Mouse (Mus musculus) intestine, embryonic 16.5 days (tissue): ENCODE results near the gene Rps6ka5. TPM values are rescaled to one million over a fixed set of nuclear protein-coding genes. Genes with fewer than 3 reads are reported as not detected.

ENCODE experiments used
- ATAC-seq: fragments of 200-750 bp; cut with Nextera tagmentation; 2 replicates; pipeline ENCODE4 v1.8.0; 2017; ENCODE audit warnings: moderate TSS enrichment, moderate library complexity
- H3K27ac ChIP-seq: fragments of 300-500 bp; sonication (generic); 2 replicates; pipeline ENCODE4 v1.5.1; 2014; ENCODE audit warnings: mild to moderate bottlenecking, low read length
- H3K27me3 ChIP-seq: fragments of 300-500 bp; sonication (generic); replicated peaks from 2 replicates; pipeline ENCODE4 v1.6.1; 2014; ENCODE audit warnings: low read length, control low read depth, mixed read lengths; ENCODE audit not compliant: control insufficient read depth, insufficient read depth
- H3K36me3 ChIP-seq: fragments of 300-500 bp; sonication (generic); 2 replicates; pipeline ENCODE4 v1.6.1; 2014; ENCODE audit warnings: low read length, control low read depth; ENCODE audit not compliant: control insufficient read depth, insufficient read depth
- H3K4me1 ChIP-seq: fragments of 300-500 bp; sonication (generic); 2 replicates; pipeline ENCODE4 v1.6.1; 2014; ENCODE audit warnings: low read length, control low read depth, mixed read lengths; ENCODE audit not compliant: control insufficient read depth, insufficient read depth
- H3K4me2 ChIP-seq: fragments of 300-500 bp; sonication (generic); 2 replicates; pipeline ENCODE4 v1.6.1; 2014; ENCODE audit warnings: low read depth, low read length, control low read depth
- H3K4me3 ChIP-seq: fragments of 300-500 bp; sonication (generic); 2 replicates; pipeline ENCODE4 v1.5.1; 2014; ENCODE audit warnings: mild to moderate bottlenecking, low read length
- H3K9ac ChIP-seq: fragments of 300-500 bp; sonication (generic); 2 replicates; pipeline ENCODE4 v1.6.1; 2014; ENCODE audit warnings: low read depth, low read length
- H3K9me3 ChIP-seq: fragments of 300-500 bp; sonication (generic); 2 replicates; pipeline ENCODE4 v1.6.1; 2016; ENCODE audit warnings: low read length, control low read depth; ENCODE audit not compliant: control insufficient read depth
- WGBS: fragments of 180-500 bp; shearing (Covaris S2); extraction: QIAGEN DNeasy Blood & Tissue Kit; methylation state at CpG from one replicate; pipeline ENCODE4 v1.1.7; 2014; 5-methylcytosine and 5-hydroxymethylcytosine counted together
- polyA plus RNA-seq: library from polyadenylated mRNA; unstranded; fragments of >200 nt; fragmentation: Nextera tagmentation; extraction: Ambion mirVana; gene quantifications from 2 replicates; pipeline ENCODE4 v1.2.1, GENCODE M21; 2015

Gene Rps6ka5
- polyA plus RNA-seq, 1 experiment from 2014 or later, result 1.9 TPM

- no peak overlapping the region for H3K27ac ChIP-seq
- H3K36me3 ChIP-seq, result no peaks in the 10 kb centered on the region
- no peak for ATAC-seq
- H3K9ac ChIP-seq, result no peak overlapping the region
- no peaks in the 10 kb centered on the region for H3K27me3 ChIP-seq
- 0 out of 2 replicates have a peak, but pooled peaks cover 5% of the 10 kb centered on the region for H3K4me1 ChIP-seq
- 61% methylated on average over 10 of the region's 10 CpGs for WGBS
- H3K4me3 ChIP-seq, result no peak overlapping the region
- H3K9me3 ChIP-seq, result no peaks in the 10 kb centered on the region
- no peak overlapping the region for H3K4me2 ChIP-seq
These were observed 15.6 kb downstream of the Rps6ka5 start for GRCm38 (mm10) chr12:100711116-100711691.

GRCm38 (mm10) chr12:100710432-100710831 lies 16.4 kb downstream of the Rps6ka5 start:
- no peak overlapping the region for H3K27ac ChIP-seq
- H3K9me3 ChIP-seq, result no peaks in the 10 kb centered on the region
- WGBS, result 18% methylated on average over 1 of the region's 1 CpGs
- no peak overlapping the region for H3K9ac ChIP-seq
- no peak overlapping the region for H3K4me2 ChIP-seq
- no peak overlapping the region for H3K4me3 ChIP-seq
- H3K4me1 ChIP-seq, result 0 out of 2 replicates have a peak, but pooled peaks cover 5% of the 10 kb centered on the region
- no peak for ATAC-seq
- H3K36me3 ChIP-seq, result no peaks in the 10 kb centered on the region
- H3K27me3 ChIP-seq, result no peaks in the 10 kb centered on the region

- Histone ChIP-seq H3K9ac (no peak overlapping the region), H3K4me2 (no peak overlapping the region), H3K27ac (no peak overlapping the region), H3K27me3 (no peaks in the 10 kb centered on the region), H3K36me3 (no peaks in the 10 kb centered on the region), H3K9me3 (no peaks in the 10 kb centered on the region), H3K4me3 (no peak overlapping the region), H3K4me1 (peaks cover 10% of the 10 kb centered on the region; the same call in 1 of the 2 replicates)
- no peak for ATAC-seq
- WGBS, result 74% methylated on average over 2 of the region's 2 CpGs
These were observed 19.5 kb downstream of the Rps6ka5 start for GRCm38 (mm10) chr12:100707312-100707711.

GRCm38 (mm10) chr12:100705057-100705722 lies 21.6 kb downstream of the Rps6ka5 start:
- Histone ChIP-seq H3K9ac (no peak overlapping the region), H3K4me1 (peaks cover 7% of the 10 kb centered on the region; the same call in 1 of the 2 replicates), H3K4me2 (no peak overlapping the region), H3K9me3 (no peaks in the 10 kb centered on the region), H3K4me3 (no peak overlapping the region), H3K27me3 (no peaks in the 10 kb centered on the region), H3K27ac (no peak overlapping the region), H3K36me3 (no peaks in the 10 kb centered on the region)
- no peak for ATAC-seq
- 83% methylated on average over 5 of the region's 5 CpGs for whole genome bisulfite sequencing

GRCm38 (mm10) chr12:100698019-100698418 lies 28.8 kb downstream of the Rps6ka5 start:
- Histone ChIP-seq H3K36me3 (no peaks in the 10 kb centered on the region), H3K9ac (no peak overlapping the region), H3K9me3 (no peaks in the 10 kb centered on the region), H3K4me1 (no peaks in the 10 kb centered on the region), H3K27ac (no peak overlapping the region), H3K4me3 (no peak overlapping the region), H3K4me2 (no peak overlapping the region), H3K27me3 (no peaks in the 10 kb centered on the region)
- no peak for ATAC-seq
- WGBS, result 75% methylated on average over 1 of the region's 1 CpGs

- H3K4me3 ChIP-seq, result no peak overlapping the region
- no peak overlapping the region for H3K9ac ChIP-seq
- no peaks in the 10 kb centered on the region for H3K27me3 ChIP-seq
- WGBS, result 26% methylated on average over 4 of the region's 4 CpGs
- no peaks in the 10 kb centered on the region for H3K9me3 ChIP-seq
- no peak for ATAC-seq
- H3K4me1 ChIP-seq, result no peaks in the 10 kb centered on the region
- H3K36me3 ChIP-seq, result no peaks in the 10 kb centered on the region
- H3K4me2 ChIP-seq, result no peak overlapping the region
- H3K27ac ChIP-seq, result no peak overlapping the region
These were observed 30.2 kb downstream of the Rps6ka5 start for GRCm38 (mm10) chr12:100696621-100697020.

- Histone ChIP-seq H3K4me3 (no peak overlapping the region), H3K36me3 (no peaks in the 10 kb centered on the region), H3K9me3 (no peaks in the 10 kb centered on the region), H3K27ac (no peak overlapping the region), H3K27me3 (no peaks in the 10 kb centered on the region), H3K9ac (no peak overlapping the region), H3K4me1 (no peaks in the 10 kb centered on the region), H3K4me2 (no peak overlapping the region)
- 84% methylated on average over 3 of the region's 3 CpGs for WGBS
- no peak for ATAC-seq
These were observed 31.5 kb downstream of the Rps6ka5 start for GRCm38 (mm10) chr12:100695252-100695651.

GRCm38 (mm10) chr12:100692208-100692607 lies 34.6 kb downstream of the Rps6ka5 start:
- H3K4me2 ChIP-seq, result no peak overlapping the region
- H3K36me3 ChIP-seq, result no peaks in the 10 kb centered on the region
- no peaks in the 10 kb centered on the region for H3K27me3 ChIP-seq
- no peaks in the 10 kb centered on the region for H3K9me3 ChIP-seq
- no peak overlapping the region for H3K9ac ChIP-seq
- no peak for ATAC-seq
- no peak overlapping the region for H3K27ac ChIP-seq
- WGBS, result 64% methylated on average over 3 of the region's 3 CpGs
- no peaks in the 10 kb centered on the region for H3K4me1 ChIP-seq
- no peak overlapping the region for H3K4me3 ChIP-seq

GRCm38 (mm10) chr12:100690444-100690843 lies 36.3 kb downstream of the Rps6ka5 start:
- Histone ChIP-seq H3K36me3 (no peaks in the 10 kb centered on the region), H3K27me3 (no peaks in the 10 kb centered on the region), H3K4me1 (no peaks in the 10 kb centered on the region), H3K4me2 (no peak overlapping the region), H3K27ac (no peak overlapping the region), H3K9ac (no peak overlapping the region), H3K4me3 (no peak overlapping the region), H3K9me3 (no peaks in the 10 kb centered on the region)
- WGBS, result 84% methylated on average over 5 of the region's 5 CpGs
- no peak for ATAC-seq
